In genomic region chr1:128833096-128833715, GRCm38 (mm10) we compare ENCODE assay signal across 7 mouse cellular contexts.
A peak's percentile ranks its signal among the peaks of the same experiment; 100 is the strongest.
DNase-seq lines count a peak whose midpoint lies in the region; ATAC-seq lines count a peak whose summit lies in the region.

No protein-coding gene starts in this region.

- no peaks in the 10 kb centered on the region for H3K36me3 ChIP-seq in forebrain, embryonic 14.5 days (ENCODE audit: control insufficient read depth, insufficient read depth, low read length)
- H3K36me3 ChIP-seq in forebrain, embryonic 16.5 days (ENCODE audit: control insufficient read depth, insufficient read depth), result no peaks in the 10 kb centered on the region

- H3K4me2 ChIP-seq in forebrain, embryonic 14.5 days (ENCODE audit: low read length), result no peak overlapping the region
- no peak overlapping the region for H3K4me2 ChIP-seq in forebrain, embryonic 16.5 days (ENCODE audit: low read length)

- H3K27me3 ChIP-seq in forebrain, embryonic 14.5 days (replicated peaks; ENCODE audit: control insufficient read depth, insufficient read depth, low read length), result no peaks in the 10 kb centered on the region
- no peaks in the 10 kb centered on the region for H3K27me3 ChIP-seq in forebrain, embryonic 16.5 days (replicated peaks; ENCODE audit: control insufficient read depth, insufficient read depth, low read length)

- no peak overlapping the region for H3K9ac ChIP-seq in forebrain, embryonic 14.5 days (ENCODE audit: low read length)
- H3K9ac ChIP-seq in forebrain, embryonic 16.5 days (replicated peaks; ENCODE audit: low read depth, low read length), result no peak overlapping the region

- 35% methylated on average over 11 of the region's 11 CpGs for WGBS in forebrain, embryonic 14.5 days
- WGBS in forebrain, embryonic 16.5 days, result 36% methylated on average over 11 of the region's 11 CpGs

- no peak overlapping the region for H3K4me3 ChIP-seq in forebrain, embryonic 14.5 days (ENCODE audit: low read depth, low read length)
- H3K4me3 ChIP-seq in forebrain, embryonic 16.5 days (replicated peaks; ENCODE audit: low read length), result no peak overlapping the region

- no peaks in the 10 kb centered on the region for H3K9me3 ChIP-seq in forebrain, embryonic 14.5 days (replicated peaks; ENCODE audit: control insufficient read depth, low read length)
- no peaks in the 10 kb centered on the region for H3K9me3 ChIP-seq in forebrain, embryonic 16.5 days (ENCODE audit: control insufficient read depth, low read length)

- ATAC-seq in forebrain, embryonic 14.5 days, result no peak
- no peak for ATAC-seq in forebrain, embryonic 16.5 days
- ATAC-seq in hematopoietic stem cell, adult 5-6 weeks (replicated peaks in 1 of 2; ENCODE audit: insufficient read depth in 1 of 2, low FRiP score in 2 of 2, low TSS enrichment in 1 of 2, low read depth in 1 of 2, poor library complexity in 2 of 2, severe bottlenecking in 2 of 2), result peak; percentile 75 to 83

- DNase-seq in forebrain, embryonic 14.5 days (ENCODE audit: low spot score), result peak; percentile 24
- peak; percentile 20 for DNase-seq in thymus, postnatal 25 days
- DNase-seq in thymus, adult 18-20 months, result no peak
- DNase-seq in layer of hippocampus, adult 8-10 months (ENCODE audit: low spot score in 2 of 2), result no peak
- DNase-seq in embryo, embryonic 9.5 days (ENCODE audit: extremely low spot score), result no peak

- no peaks in the 10 kb centered on the region for H3K4me1 ChIP-seq in forebrain, embryonic 14.5 days (ENCODE audit: control insufficient read depth, insufficient read depth, low read length)
- peaks cover 7% of the 10 kb centered on the region for H3K4me1 ChIP-seq in forebrain, embryonic 16.5 days (replicated peaks; ENCODE audit: control insufficient read depth, insufficient read depth, low read length)

- H3K27ac ChIP-seq in forebrain, embryonic 14.5 days (ENCODE audit: low read depth, low read length), result no peak overlapping the region
- no peak overlapping the region for H3K27ac ChIP-seq in forebrain, embryonic 16.5 days (ENCODE audit: low read length)

Comparison
In these comparisons a context has a peak if more than half of its experiments do, and no peak if none do; other contexts are left out.
1. DNase-seq: peak in forebrain, embryonic 14.5 days (single experiment) and thymus, postnatal 25 days (single experiment); none in thymus, adult 18-20 months (0 of 2), layer of hippocampus, adult 8-10 months (0 of 2) and embryo, embryonic 9.5 days (single experiment).
2. ATAC-seq: peak in hematopoietic stem cell, adult 5-6 weeks (2 of 2); none in forebrain, embryonic 14.5 days (single experiment) and forebrain, embryonic 16.5 days (single experiment).